Mouse (Mus musculus) forebrain, embryonic 14.5 days (tissue): Measurements from ENCODE around the gene Asf1a. TPM values are rescaled to one million over a fixed set of nuclear protein-coding genes. Genes with fewer than 3 reads are reported as not detected.

ENCODE experiments used
- ATAC-seq: fragments of 200-750 bp; cut with Nextera tagmentation; 2 replicates; pipeline ENCODE4 v1.8.0; 2017; ENCODE audit warnings: mild to moderate bottlenecking, moderate library complexity
- DNase-seq: peaks from one replicate; pipeline ENCODE4 v3.0.0-alpha.2; 2015; ENCODE audit warnings: low spot score
- H3K27ac ChIP-seq: fragments of 300-500 bp; sonication (generic); 2 replicates; pipeline ENCODE4 v1.5.1; 2014; ENCODE audit warnings: low read depth, mild to moderate bottlenecking, control low read depth, low read length, moderate library complexity
- H3K27me3 ChIP-seq: fragments of 300-500 bp; sonication (generic); replicated peaks from 2 replicates; pipeline ENCODE4 v1.6.1; 2014; ENCODE audit warnings: low read length, control low read depth, mixed read lengths; ENCODE audit not compliant: control insufficient read depth, insufficient read depth
- H3K36me3 ChIP-seq: fragments of 300-500 bp; sonication (generic); 2 replicates; pipeline ENCODE4 v1.6.1; 2014; ENCODE audit warnings: low read length, control low read depth; ENCODE audit not compliant: control insufficient read depth, insufficient read depth
- H3K4me1 ChIP-seq: fragments of 300-500 bp; sonication (generic); 2 replicates; pipeline ENCODE4 v1.6.1; 2014; ENCODE audit warnings: antibody characterized with exemption, low read length, control low read depth; ENCODE audit not compliant: control insufficient read depth, insufficient read depth
- H3K4me2 ChIP-seq: fragments of 300-500 bp; sonication (generic); 2 replicates; pipeline ENCODE4 v1.6.1; 2014; ENCODE audit warnings: mild to moderate bottlenecking, control low read depth, low read length
- H3K4me3 ChIP-seq: fragments of 300-500 bp; sonication (generic); 2 replicates; pipeline ENCODE4 v1.5.1; 2014; ENCODE audit warnings: low read depth, low read length, control low read depth
- H3K9ac ChIP-seq: fragments of 300-500 bp; sonication (generic); 2 replicates; pipeline ENCODE4 v1.6.1; 2014; ENCODE audit warnings: mild to moderate bottlenecking, low read length, control low read depth, moderate library complexity
- H3K9me3 ChIP-seq: fragments of 300-500 bp; sonication (generic); replicated peaks from 2 replicates; pipeline ENCODE4 v1.6.1; 2016; ENCODE audit warnings: low read length, control low read depth, mixed read lengths; ENCODE audit not compliant: control insufficient read depth
- WGBS: fragments of 180-500 bp; shearing (Covaris S2); extraction: QIAGEN DNeasy Blood & Tissue Kit; methylation state at CpG from one replicate; pipeline ENCODE4 v1.1.7; 2014; 5-methylcytosine and 5-hydroxymethylcytosine counted together
- polyA plus RNA-seq: library from polyadenylated mRNA; unstranded; fragments of >200 nt; fragmentation: Nextera tagmentation; extraction: Ambion mirVana; gene quantifications from 2 replicates; pipeline ENCODE4 v1.2.1, GENCODE M21; 2014

Asf1a gene
- polyA plus RNA-seq, 1 experiment from 2014 or later: 119 TPM

GRCm38 (mm10) chr10:53595744-53596676 is 547 bp upstream of the Asf1a start:
- ATAC-seq: peak; percentile 92; the same call in 1 of the 2 replicates
- no peaks in the 10 kb centered on the region for H3K9me3 ChIP-seq
- WGBS: 10% methylated on average over 25 of the region's 27 CpGs
- peak overlapping the region; percentile 97 for H3K27ac ChIP-seq
- peaks cover 10% of the 10 kb centered on the region; the same call in 1 of the 2 replicates for H3K36me3 ChIP-seq
- H3K4me1 ChIP-seq: peaks cover 30% of the 10 kb centered on the region
- DNase-seq: peak; percentile 6
- no peaks in the 10 kb centered on the region for H3K27me3 ChIP-seq
- H3K4me3 ChIP-seq: peak overlapping the region; percentile 86
- peak overlapping the region; percentile 61 for H3K4me2 ChIP-seq
- peak overlapping the region; percentile 63 for H3K9ac ChIP-seq

- under 1% methylated on average over 79 of the region's 99 CpGs for WGBS
- Histone ChIP-seq H3K9me3 (no peaks in the 10 kb centered on the region), H3K27ac (peak overlapping the region; percentile 97), H3K4me2 (peak overlapping the region; percentile 70), H3K4me1 (peaks cover 30% of the 10 kb centered on the region), H3K9ac (peak overlapping the region; percentile 95), H3K36me3 (peaks cover 17% of the 10 kb centered on the region; the same call in 1 of the 2 replicates), H3K4me3 (peak overlapping the region; percentile 86), H3K27me3 (no peaks in the 10 kb centered on the region)
- DNase-seq (peak; percentile 42), ATAC-seq (peak; percentile 21)
These were observed 744 bp downstream of the Asf1a start for GRCm38 (mm10) chr10:53597121-53597881.

- no peak for ATAC-seq
- no peaks in the 10 kb centered on the region for H3K9me3 ChIP-seq
- H3K4me3 ChIP-seq: peak overlapping the region; percentile 26
- H3K36me3 ChIP-seq: peaks cover 30% of the 10 kb centered on the region
- H3K9ac ChIP-seq: no peak overlapping the region; the same call in 1 of the 2 replicates
- peak overlapping the region; percentile 70 for H3K4me2 ChIP-seq
- H3K27ac ChIP-seq: no peak overlapping the region
- H3K4me1 ChIP-seq: peaks cover 30% of the 10 kb centered on the region
- H3K27me3 ChIP-seq: no peaks in the 10 kb centered on the region
- DNase-seq: peak; percentile 39
- WGBS: 40% methylated on average over 5 of the region's 5 CpGs
These were observed 2.3 kb downstream of the Asf1a start for GRCm38 (mm10) chr10:53598821-53599220.

GRCm38 (mm10) chr10:53605328-53605727 is 8.8 kb downstream of the Asf1a start:
- Histone ChIP-seq H3K4me2 (no peak overlapping the region), H3K27ac (no peak overlapping the region), H3K4me3 (no peak overlapping the region), H3K9me3 (no peaks in the 10 kb centered on the region), H3K27me3 (no peaks in the 10 kb centered on the region), H3K4me1 (peaks cover 5% of the 10 kb centered on the region), H3K36me3 (peaks cover 74% of the 10 kb centered on the region), H3K9ac (no peak overlapping the region)
- WGBS: 67% methylated on average over 2 of the region's 2 CpGs
- ATAC-seq: no peak
- DNase-seq: no peak

- Histone ChIP-seq H3K27ac (no peak overlapping the region), H3K4me3 (no peak overlapping the region), H3K36me3 (peaks cover 64% of the 10 kb centered on the region), H3K4me2 (no peak overlapping the region), H3K9ac (no peak overlapping the region), H3K9me3 (no peaks in the 10 kb centered on the region), H3K27me3 (no peaks in the 10 kb centered on the region), H3K4me1 (no peaks in the 10 kb centered on the region)
- WGBS: 77% methylated on average over 2 of the region's 2 CpGs
- ATAC-seq: no peak
- no peak for DNase-seq
These were observed 11.7 kb downstream of the Asf1a start for GRCm38 (mm10) chr10:53608274-53608673.

GRCm38 (mm10) chr10:53612172-53612571 is 15.6 kb downstream of the Asf1a start:
- 74% methylated on average over 1 of the region's 1 CpGs for WGBS
- H3K36me3 ChIP-seq: peaks cover 57% of the 10 kb centered on the region
- peak; percentile 90 for ATAC-seq

GRCm38 (mm10) chr10:53613955-53614354 is 17.4 kb downstream of the Asf1a start:
- ATAC-seq (no peak), DNase-seq (no peak)
- H3K9ac ChIP-seq: no peak overlapping the region
- no peaks in the 10 kb centered on the region for H3K4me1 ChIP-seq
- no peaks in the 10 kb centered on the region for H3K9me3 ChIP-seq
- no peak overlapping the region for H3K4me3 ChIP-seq
- H3K27me3 ChIP-seq: no peaks in the 10 kb centered on the region
- H3K36me3 ChIP-seq: peaks cover 43% of the 10 kb centered on the region
- no peak overlapping the region for H3K27ac ChIP-seq
- H3K4me2 ChIP-seq: no peak overlapping the region
- WGBS: 84% methylated on average over 1 of the region's 1 CpGs

More at GRCm38 (mm10) chr10:53612172-53612571, 15.6 kb downstream of the Asf1a start:
- no peaks in the 10 kb centered on the region for H3K4me1 ChIP-seq
- no peak overlapping the region for H3K4me2 ChIP-seq
- H3K9ac ChIP-seq: no peak overlapping the region
- DNase-seq: peak; percentile 84
- no peak overlapping the region for H3K4me3 ChIP-seq
- no peaks in the 10 kb centered on the region for H3K27me3 ChIP-seq
- no peak overlapping the region for H3K27ac ChIP-seq
- no peaks in the 10 kb centered on the region for H3K9me3 ChIP-seq

- Histone ChIP-seq H3K9ac (no peak overlapping the region), H3K4me1 (no peaks in the 10 kb centered on the region), H3K4me2 (no peak overlapping the region), H3K4me3 (no peak overlapping the region), H3K27me3 (no peaks in the 10 kb centered on the region), H3K9me3 (no peaks in the 10 kb centered on the region), H3K27ac (no peak overlapping the region), H3K36me3 (peaks cover 36% of the 10 kb centered on the region)
- DNase-seq (no peak), ATAC-seq (no peak)
- 88% methylated on average over 8 of the region's 8 CpGs for WGBS
These were observed 19.5 kb downstream of the Asf1a start for GRCm38 (mm10) chr10:53615850-53616616.
